Mouse (Mus musculus) midbrain, embryonic 14.5 days (tissue): Measurements from ENCODE around the gene Qdpr. TPM values are rescaled to one million over a fixed set of nuclear protein-coding genes. Genes with fewer than 3 reads are reported as not detected.

Source experiments
- ATAC-seq: fragments of 200-750 bp; cut with Nextera tagmentation; 2 replicates; pipeline ENCODE4 v1.8.0; 2017; ENCODE audit warnings: moderate number of reproducible peaks, moderate library complexity; ENCODE audit not compliant: low FRiP score, low TSS enrichment
- DNase-seq: peaks from one replicate; pipeline ENCODE4 v3.0.0-alpha.2; 2015
- H3K27ac ChIP-seq: fragments of 300-500 bp; sonication (generic); replicated peaks from 2 replicates; pipeline ENCODE4 v1.5.1; 2014; ENCODE audit warnings: mild to moderate bottlenecking, low read depth, low read length, moderate library complexity
- H3K27me3 ChIP-seq: fragments of 300-500 bp; sonication (generic); 2 replicates; pipeline ENCODE4 v1.6.1; 2014; ENCODE audit warnings: low read length, control low read depth, mixed read lengths; ENCODE audit not compliant: control insufficient read depth, insufficient read depth
- H3K36me3 ChIP-seq: fragments of 300-500 bp; sonication (generic); 2 replicates; pipeline ENCODE4 v1.6.1; 2014; ENCODE audit warnings: low read length, control low read depth; ENCODE audit not compliant: control insufficient read depth, insufficient read depth
- H3K4me1 ChIP-seq: fragments of 300-500 bp; sonication (generic); 2 replicates; pipeline ENCODE4 v1.6.1; 2014; ENCODE audit warnings: mild to moderate bottlenecking, antibody characterized with exemption, low read length, control low read depth; ENCODE audit not compliant: control insufficient read depth, insufficient read depth
- H3K4me2 ChIP-seq: fragments of 300-500 bp; sonication (generic); 2 replicates; pipeline ENCODE4 v1.6.1; 2014; ENCODE audit warnings: mild to moderate bottlenecking, low read length, moderate library complexity
- H3K4me3 ChIP-seq: fragments of 300-500 bp; sonication (generic); replicated peaks from 2 replicates; pipeline ENCODE4 v1.5.1; 2014; ENCODE audit warnings: low read depth, low read length
- H3K9ac ChIP-seq: fragments of 300-500 bp; sonication (generic); replicated peaks from 2 replicates; pipeline ENCODE4 v1.6.1; 2014; ENCODE audit warnings: mild to moderate bottlenecking, low read length, moderate library complexity
- H3K9me3 ChIP-seq: fragments of 300-500 bp; sonication (generic); 2 replicates; pipeline ENCODE4 v1.6.1; 2016; ENCODE audit warnings: low read length, control low read depth, mixed read lengths; ENCODE audit not compliant: control insufficient read depth
- WGBS: fragments of 180-500 bp; shearing (Covaris S2); extraction: QIAGEN DNeasy Blood & Tissue Kit; methylation state at CpG from one replicate; pipeline ENCODE4 v1.1.7; 2014; 5-methylcytosine and 5-hydroxymethylcytosine counted together
- polyA plus RNA-seq: library from polyadenylated mRNA; unstranded; fragments of >200 nt; fragmentation: Nextera tagmentation; extraction: Ambion mirVana; gene quantifications from 2 replicates; pipeline ENCODE4 v1.2.1, GENCODE M21; 2014

The Qdpr gene
- polyA plus RNA-seq, 1 experiment from 2014 or later, result 86.8 TPM

GRCm38 (mm10) chr5:45384034-45384812 is 65.8 kb downstream of the Qdpr start:
- Histone ChIP-seq H3K9me3 (no peaks in the 10 kb centered on the region), H3K27me3 (no peaks in the 10 kb centered on the region), H3K36me3 (no peaks in the 10 kb centered on the region), H3K9ac (no peak overlapping the region), H3K4me1 (no peaks in the 10 kb centered on the region), H3K4me2 (no peak overlapping the region), H3K27ac (no peak overlapping the region), H3K4me3 (no peak overlapping the region)
- ATAC-seq (no peak), DNase-seq (no peak)
- WGBS, result 91% methylated on average over 2 of the region's 2 CpGs

Other genes with a start within 250 kb of the Qdpr start
- not detected in 2 replicates for gene Clrn2, start 3.5 kb upstream of the Qdpr start, polyA plus RNA-seq
- 25.8 and 36.3 TPM in 2 replicates for gene Lap3, start 43.1 kb upstream of the Qdpr start, polyA plus RNA-seq
- 288 and 301 TPM in 2 replicates for gene Med28, start 70.0 kb upstream of the Qdpr start, polyA plus RNA-seq
- 3.8 and 4.5 TPM in 2 replicates for gene Fam184b, start 189.4 kb upstream of the Qdpr start, polyA plus RNA-seq
- gene Ncapg, start 219.7 kb upstream of the Qdpr start, polyA plus RNA-seq, result 6.5 and 13.3 TPM in 2 replicates